Mouse (Mus musculus): ENCODE results near the gene Lyzl4. TPM values are rescaled to one million over a fixed set of nuclear protein-coding genes. Genes with fewer than 3 reads are reported as not detected.
"Not testable (repeated sequence)": the region's sequence is repeated elsewhere in the genome, so short reads cannot be mapped to it uniquely, and the experiment has no call there.

The Lyzl4 gene
- total RNA-seq, 2 experiments from 2014 or later = 1.7 to 2.3 TPM

DNA sequence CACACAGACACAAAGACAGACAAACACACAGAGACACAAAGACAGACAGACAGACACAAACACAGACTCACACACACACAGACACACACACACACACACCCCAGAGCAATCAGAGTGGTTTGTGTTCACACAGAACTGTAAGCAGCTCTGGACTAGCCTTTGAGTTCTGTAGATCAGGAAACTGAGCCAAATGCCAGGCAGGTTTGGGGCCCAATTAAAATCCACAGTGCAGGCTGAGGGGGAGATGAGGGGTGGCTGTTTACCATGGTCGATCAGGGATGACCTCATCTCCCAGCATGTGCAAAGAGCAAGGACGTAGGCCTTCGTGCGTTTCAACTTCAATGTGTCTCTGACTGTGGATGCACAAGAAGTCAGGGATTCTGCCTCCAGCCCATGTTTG lies 47.1 kb downstream of the Lyzl4 start:
- intact Hi-C loops (cut with DNase I) = no loop called here
- TF ChIP-seq CTCF (IDR thresholded peaks at IDR 0.05) = no peak
- no peak overlapping the region for H3K4me3 ChIP-seq
- no peak overlapping the region for H3K27ac ChIP-seq
- DNase-seq (ENCODE audit: extremely low spot score in 1 of 2, low spot score in 2 of 2) = no peak

- H3K4me3 ChIP-seq; DNase-seq (ENCODE audit: extremely low spot score in 1 of 2, low spot score in 2 of 2); H3K27ac ChIP-seq; intact Hi-C loops (cut with DNase I): not testable (repeated sequence)
Measured at GRCm38 (mm10) chr9:121593768-121594167, 48.1 kb downstream of the Lyzl4 start.

- H3K4me3 ChIP-seq = no peak overlapping the region
- intact Hi-C loops (cut with DNase I) = no loop called here
- DNase-seq (ENCODE audit: extremely low spot score in 1 of 2, low spot score in 2 of 2) = peak; percentile 19 to 38
- H3K27ac ChIP-seq = peak overlapping the region; percentile 48; the same call in 1 of the 2 replicates
- TF ChIP-seq CTCF (IDR thresholded peaks at IDR 0.05) = no peak
Measured at GRCm38 (mm10) chr9:121592948-121593550, 48.8 kb downstream of the Lyzl4 start.

DNA sequence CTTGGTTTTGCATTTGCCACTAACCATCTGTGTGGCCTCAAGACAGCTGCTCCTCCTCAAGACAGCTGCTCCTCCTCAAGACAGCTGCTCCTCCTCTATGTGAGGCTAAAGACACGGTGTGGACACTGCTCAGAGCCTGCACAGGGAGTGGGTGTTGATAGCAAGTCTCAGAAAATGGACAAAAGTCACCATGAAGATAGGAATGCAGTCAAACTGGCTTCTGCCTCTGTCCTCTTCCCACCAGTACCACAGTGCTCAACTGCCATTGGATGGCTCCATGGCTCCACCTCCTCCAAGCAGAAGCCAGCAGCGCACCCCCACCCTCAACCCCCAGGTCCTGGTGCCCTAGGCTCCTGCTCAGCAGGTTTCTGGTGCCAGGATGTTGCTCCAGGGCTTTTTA lies 52.4 kb downstream of the Lyzl4 start:
- no peak for TF ChIP-seq CTCF (IDR thresholded peaks at IDR 0.05)
- intact Hi-C loops (cut with DNase I) = no loop called here
- Histone ChIP-seq H3K4me3 (no peak overlapping the region), H3K27ac (no peak overlapping the region)
- no peak for DNase-seq (ENCODE audit: extremely low spot score in 1 of 2, low spot score in 2 of 2)

DNA sequence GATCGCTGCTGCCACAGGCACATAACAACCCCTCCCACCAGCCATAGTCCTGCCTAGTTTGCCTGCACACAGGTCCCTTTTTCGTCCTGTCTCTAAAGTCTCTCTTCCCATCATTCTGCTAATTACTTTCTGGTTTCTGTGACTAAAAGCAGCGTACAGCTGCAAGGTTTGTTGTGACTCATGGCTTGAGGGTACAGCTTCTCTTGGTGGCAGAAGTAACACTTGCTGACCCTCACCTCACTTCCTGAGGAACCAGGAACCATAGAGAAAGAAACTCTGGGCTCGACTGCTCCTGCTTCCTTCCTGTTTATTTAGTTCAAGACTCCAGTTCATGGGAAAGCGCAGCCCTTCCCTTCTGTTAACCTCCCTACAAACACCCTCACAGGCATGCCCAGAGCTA lies 67.5 kb downstream of the Lyzl4 start:
- no peak for DNase-seq (ENCODE audit: extremely low spot score in 1 of 2, low spot score in 2 of 2)
- intact Hi-C loops (cut with DNase I) = no loop called here
- Histone ChIP-seq H3K27ac (no peak overlapping the region), H3K4me3 (no peak overlapping the region)
- TF ChIP-seq CTCF (IDR thresholded peaks at IDR 0.05) = no peak

DNA sequence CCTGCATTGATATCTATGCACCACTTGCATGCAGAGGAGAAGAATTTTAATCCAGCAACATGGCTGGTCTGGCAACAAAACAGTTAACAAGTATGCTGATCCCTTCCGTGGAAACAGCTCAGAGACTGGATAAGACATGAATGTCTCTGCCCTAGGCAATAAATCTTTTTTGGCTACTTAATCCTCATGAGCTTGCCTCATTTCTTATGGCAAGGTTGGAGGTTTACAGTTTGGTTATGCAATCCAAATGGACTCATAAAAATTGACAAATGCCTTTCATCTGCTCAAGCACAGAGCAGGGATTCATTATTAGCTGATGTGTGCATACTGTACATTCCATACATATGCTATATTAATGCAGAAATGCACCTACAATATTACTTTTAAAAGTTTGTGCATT lies 73.4 kb downstream of the Lyzl4 start:
- TF ChIP-seq CTCF (IDR thresholded peaks at IDR 0.05) = no peak
- DNase-seq (ENCODE audit: extremely low spot score in 1 of 2, low spot score in 2 of 2) = no peak
- Histone ChIP-seq H3K27ac (no peak overlapping the region), H3K4me3 (no peak overlapping the region)
- intact Hi-C loops (cut with DNase I) = no loop called here

DNA sequence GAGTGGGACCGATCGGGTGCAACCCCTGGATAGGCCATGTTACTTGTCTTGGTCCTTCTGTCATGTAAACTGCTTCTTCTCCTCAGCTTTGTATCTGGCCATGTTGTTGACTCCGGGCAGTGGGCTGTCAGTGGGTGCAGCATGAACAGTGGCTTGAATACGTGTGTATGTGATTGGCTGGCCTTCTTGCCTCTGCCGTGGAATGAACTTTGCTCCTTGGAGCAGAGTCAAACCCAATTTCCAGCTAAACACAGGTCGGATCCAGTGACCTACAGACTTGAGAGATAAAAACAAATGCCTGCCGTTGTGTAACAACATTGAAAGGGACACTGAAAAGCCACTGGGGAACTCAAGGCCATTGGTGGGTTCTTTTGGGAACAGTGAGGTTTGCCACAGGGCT lies 75.5 kb downstream of the Lyzl4 start:
- DNase-seq (ENCODE audit: extremely low spot score in 1 of 2, low spot score in 2 of 2) = no peak
- intact Hi-C loops (cut with DNase I) = no loop called here
- TF ChIP-seq CTCF (IDR thresholded peaks at IDR 0.05) = no peak

GRCm38 (mm10) chr9:121563276-121563675 lies 78.6 kb downstream of the Lyzl4 start:
- H3K4me3 ChIP-seq = no peak overlapping the region
- no peak overlapping the region for H3K27ac ChIP-seq
- TF ChIP-seq CTCF (IDR thresholded peaks at IDR 0.05) = no peak
- intact Hi-C loops (cut with DNase I) = no loop called here
- DNase-seq (ENCODE audit: extremely low spot score in 1 of 2, low spot score in 2 of 2) = no peak

More for the DNA sequence above, 75.5 kb downstream of the Lyzl4 start:
- Histone ChIP-seq H3K4me3 (no peak overlapping the region), H3K27ac (no peak overlapping the region)

- intact Hi-C loops (cut with DNase I) = no loop called here
- Histone ChIP-seq H3K4me3 (no peak overlapping the region), H3K27ac (no peak overlapping the region)
- no peak for TF ChIP-seq CTCF (IDR thresholded peaks at IDR 0.05)
- no peak for DNase-seq (ENCODE audit: extremely low spot score in 1 of 2, low spot score in 2 of 2)
Measured at GRCm38 (mm10) chr9:121560515-121560914, 81.4 kb downstream of the Lyzl4 start.

- DNase-seq (ENCODE audit: extremely low spot score in 1 of 2, low spot score in 2 of 2) = no peak
- H3K4me3 ChIP-seq = no peak overlapping the region
- H3K27ac ChIP-seq = peak overlapping the region; percentile 87
- TF ChIP-seq CTCF (IDR thresholded peaks at IDR 0.05) = no peak
- intact Hi-C loops (cut with DNase I) = loop anchor here (5.0 kb wide), 1 partner anchor 109 kb away; no protein-coding TSS in a partner anchor
Measured at GRCm38 (mm10) chr9:121558167-121558566, 83.7 kb downstream of the Lyzl4 start.

DNA sequence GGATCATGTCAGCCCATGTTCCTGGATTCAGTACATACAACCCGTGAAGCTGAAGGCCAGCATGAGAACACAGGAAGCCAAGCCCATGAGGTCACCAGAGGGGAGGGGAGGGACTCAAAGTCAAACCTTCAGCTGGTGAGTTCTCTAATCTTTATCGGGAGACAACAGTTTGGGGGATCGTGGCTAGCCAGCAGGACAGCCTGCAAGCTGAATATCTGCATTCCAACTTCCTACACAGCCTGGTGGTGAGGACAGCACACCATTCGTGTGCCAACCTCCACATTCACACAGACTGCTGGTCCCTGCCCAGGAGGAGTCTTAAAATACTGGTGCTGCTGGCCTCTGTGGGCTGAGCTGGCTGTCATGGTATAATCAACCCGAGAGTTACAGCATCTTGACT lies 85.0 kb downstream of the Lyzl4 start:
- intact Hi-C loops (cut with DNase I) = loop anchor here (1.0 to 5.0 kb wide), 4 partner anchors 43 to 110 kb away; partner anchors contain the start of gene Cck

GRCm38 (mm10) chr9:121555395-121556000 lies 86.4 kb downstream of the Lyzl4 start:
- no peak for TF ChIP-seq CTCF (IDR thresholded peaks at IDR 0.05)
- intact Hi-C loops (cut with DNase I) = loop anchor here (5.0 kb wide), 1 partner anchor 112 kb away; no protein-coding TSS in a partner anchor
- H3K4me3 ChIP-seq = no peak overlapping the region
- peak; percentile 49 to 53 for DNase-seq (ENCODE audit: extremely low spot score in 1 of 2, low spot score in 2 of 2)
- H3K27ac ChIP-seq = peak overlapping the region; percentile 87

More for the DNA sequence above, 85.0 kb downstream of the Lyzl4 start:
- Histone ChIP-seq H3K4me3 (no peak overlapping the region), H3K27ac (peak overlapping the region; percentile 87)
- TF ChIP-seq CTCF (IDR thresholded peaks at IDR 0.05) = no peak; the same call in 1 of the 2 replicates
- peak; percentile 20 to 48 for DNase-seq (ENCODE audit: extremely low spot score in 1 of 2, low spot score in 2 of 2)

GRCm38 (mm10) chr9:121553643-121554042 lies 88.3 kb downstream of the Lyzl4 start:
- no peak for TF ChIP-seq CTCF (IDR thresholded peaks at IDR 0.05)
- Histone ChIP-seq H3K27ac (no peak overlapping the region), H3K4me3 (no peak overlapping the region)
- no peak for DNase-seq (ENCODE audit: extremely low spot score in 1 of 2, low spot score in 2 of 2)
- intact Hi-C loops (cut with DNase I) = no loop called here

All from left cerebral cortex, adult 2 months (tissue).